Mouse (Mus musculus): ENCODE results near the gene Dip2c.

Gene Dip2c

DNA sequence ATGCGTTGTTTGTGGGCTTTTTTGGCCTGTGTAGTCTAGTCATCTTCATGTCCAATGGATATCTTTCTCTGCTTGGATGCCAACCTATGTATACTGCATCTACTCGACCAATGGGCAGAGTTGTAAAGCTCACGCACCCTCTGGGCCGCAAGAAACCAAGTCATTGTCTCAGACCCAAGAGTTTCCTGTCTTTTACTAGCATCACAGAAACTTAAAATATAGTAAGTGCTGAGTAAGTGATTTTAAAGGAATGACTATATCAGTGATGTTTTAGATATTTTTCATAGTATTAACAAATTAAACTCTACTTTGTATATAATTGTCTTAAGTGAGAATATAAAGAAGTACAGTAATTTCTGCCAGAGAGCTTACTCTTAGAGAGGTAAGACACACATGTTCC is 145.6 kb downstream of the Dip2c start:
- no peak for DNase-seq (ENCODE audit: extremely low spot score, low read depth, low spot score)

GRCm38 (mm10) chr13:9422876-9423275 is 146.5 kb downstream of the Dip2c start:
- no peak for DNase-seq (ENCODE audit: extremely low spot score, low read depth, low spot score)

DNA sequence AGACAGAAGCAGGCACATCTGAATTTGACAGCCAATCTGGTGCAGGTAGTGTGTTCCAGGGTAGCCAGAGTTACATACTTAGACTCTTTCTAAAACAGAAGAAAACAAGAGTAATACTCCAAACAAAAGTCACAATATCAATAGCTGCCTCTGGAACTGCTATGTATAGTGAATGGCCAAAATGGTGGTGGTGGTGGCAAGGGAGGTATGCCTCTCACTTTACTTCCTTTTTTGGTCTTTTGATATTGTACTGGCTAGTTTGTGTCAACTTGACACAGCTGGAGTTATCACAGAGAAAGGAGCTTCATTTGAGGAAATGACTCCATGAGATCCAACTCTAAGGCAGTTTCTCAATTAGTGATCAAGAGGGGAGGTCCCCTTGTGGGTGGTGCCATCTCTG is 148.1 kb downstream of the Dip2c start:
- DNase-seq (ENCODE audit: extremely low spot score, low read depth, low spot score), result no peak

- DNase-seq (ENCODE audit: extremely low spot score, low read depth, low spot score), result no peak
These were observed 149.9 kb downstream of the Dip2c start for GRCm38 (mm10) chr13:9426267-9426666.

DNA sequence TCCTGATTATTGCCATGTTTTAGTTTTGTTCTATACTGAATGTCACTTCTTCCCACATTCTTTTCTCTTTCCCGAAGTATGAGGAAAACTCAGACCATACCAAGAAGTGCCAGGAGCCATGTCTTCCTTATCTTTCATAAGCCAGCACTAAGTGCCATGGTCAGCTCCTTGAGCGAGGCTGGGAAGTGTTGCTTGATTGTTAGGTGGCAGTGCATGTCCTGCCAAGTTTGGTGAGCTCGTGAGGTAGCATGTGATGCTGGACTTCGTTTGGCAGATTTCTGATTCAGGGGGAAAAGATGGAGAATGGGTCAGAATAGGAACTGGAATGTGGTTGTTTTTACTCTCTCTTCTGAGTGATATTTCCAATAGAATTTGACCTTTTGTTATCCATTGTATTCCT is 150.5 kb downstream of the Dip2c start:
- DNase-seq (ENCODE audit: extremely low spot score, low read depth, low spot score), result no peak

- DNase-seq (ENCODE audit: extremely low spot score, low read depth, low spot score), result no peak
These were observed 153.6 kb downstream of the Dip2c start for GRCm38 (mm10) chr13:9429884-9430283.

DNA sequence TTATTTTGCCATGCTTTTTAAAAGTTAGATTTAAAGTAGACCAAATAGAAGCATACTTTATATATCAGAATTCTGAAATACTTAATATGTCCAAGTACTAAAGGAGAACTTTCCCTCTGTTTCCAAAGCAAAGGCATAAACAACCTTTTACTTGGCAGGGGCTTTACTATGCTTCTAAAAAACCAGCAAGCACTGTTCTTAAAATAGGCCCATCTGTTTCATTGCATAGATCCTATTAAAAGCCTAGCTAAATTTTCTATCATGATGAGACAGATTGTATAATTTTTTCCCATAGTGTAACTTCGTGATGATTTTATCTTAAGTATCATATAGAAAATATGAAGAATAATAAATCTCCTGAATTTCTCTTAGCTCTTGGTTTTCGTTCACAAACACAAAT is 154.4 kb downstream of the Dip2c start:
- no peak for DNase-seq (ENCODE audit: extremely low spot score, low read depth, low spot score)

GRCm38 (mm10) chr13:9431441-9431840 is 155.1 kb downstream of the Dip2c start:
- DNase-seq (ENCODE audit: extremely low spot score, low read depth, low spot score), result no peak

- DNase-seq (ENCODE audit: extremely low spot score, low read depth, low spot score), result no peak
These were observed 166.7 kb downstream of the Dip2c start for GRCm38 (mm10) chr13:9443066-9443465.

DNA sequence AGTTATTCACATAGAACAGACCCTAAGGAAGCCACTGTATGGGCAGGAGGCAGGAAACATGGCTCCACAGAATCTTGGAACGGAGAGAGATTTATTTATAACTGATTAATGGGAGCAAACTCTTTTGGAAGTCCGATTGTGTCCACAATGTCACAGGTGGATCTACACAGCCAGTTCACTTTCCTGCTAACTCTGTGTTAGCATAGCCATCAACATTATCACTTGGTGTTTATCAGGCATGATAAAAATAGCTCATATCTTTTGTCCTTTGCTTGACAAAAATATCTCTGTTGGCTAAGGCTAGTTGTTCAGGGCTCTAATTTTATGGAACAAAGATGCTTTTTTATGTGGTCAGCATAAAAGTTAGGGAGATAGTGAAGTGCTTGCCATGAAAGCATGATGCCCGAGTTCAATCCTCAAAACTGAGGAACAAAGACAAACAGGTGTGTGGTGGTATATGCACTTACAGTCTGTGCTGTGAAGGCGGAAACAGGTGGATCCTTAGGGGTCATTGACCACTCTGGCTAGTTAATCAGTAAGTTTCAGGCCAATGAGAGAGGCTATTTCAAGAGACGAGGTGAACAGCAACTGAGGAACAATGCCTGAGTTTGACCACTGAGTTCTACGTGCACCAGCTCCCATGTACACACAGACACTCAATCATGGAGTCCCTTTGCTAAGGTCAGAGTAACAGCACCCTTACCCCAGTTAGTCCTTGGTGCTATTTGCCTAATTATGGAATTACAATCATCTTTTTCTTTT is 169.4 kb downstream of the Dip2c start:
- no peak for DNase-seq (ENCODE audit: extremely low spot score, low read depth, low spot score)

DNA sequence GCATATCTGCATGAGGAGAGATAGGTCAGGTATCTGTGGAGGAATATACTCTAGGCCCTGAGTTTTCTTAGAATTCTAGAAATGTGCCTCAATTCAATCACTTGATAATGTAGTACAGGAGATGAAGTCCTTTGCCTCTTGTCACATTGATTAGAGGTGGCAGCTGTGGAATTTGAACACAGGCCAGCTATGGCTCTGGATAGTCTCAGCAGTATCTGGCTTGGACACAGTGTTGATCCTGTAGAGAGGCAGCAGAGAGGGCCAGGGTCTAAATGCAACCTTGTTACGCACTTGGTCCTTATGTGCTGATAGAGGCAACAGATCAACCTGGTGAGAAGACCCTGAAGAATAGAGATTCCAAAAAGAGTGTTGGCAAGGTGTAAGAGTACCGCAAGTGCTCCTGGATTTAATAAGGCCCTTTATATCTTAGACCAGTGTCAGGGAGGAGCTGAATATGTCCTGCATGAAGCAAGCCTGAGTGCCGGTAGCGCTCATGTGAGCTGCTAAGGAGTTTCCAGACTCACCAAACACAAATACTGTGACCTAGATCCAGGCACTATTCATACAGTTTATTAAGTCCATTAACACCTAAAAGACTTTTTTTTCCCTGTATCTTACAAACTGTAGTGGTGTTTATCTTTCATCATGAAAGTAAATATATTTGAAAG is 170.3 kb downstream of the Dip2c start:
- no peak for DNase-seq (ENCODE audit: extremely low spot score, low read depth, low spot score)

DNA sequence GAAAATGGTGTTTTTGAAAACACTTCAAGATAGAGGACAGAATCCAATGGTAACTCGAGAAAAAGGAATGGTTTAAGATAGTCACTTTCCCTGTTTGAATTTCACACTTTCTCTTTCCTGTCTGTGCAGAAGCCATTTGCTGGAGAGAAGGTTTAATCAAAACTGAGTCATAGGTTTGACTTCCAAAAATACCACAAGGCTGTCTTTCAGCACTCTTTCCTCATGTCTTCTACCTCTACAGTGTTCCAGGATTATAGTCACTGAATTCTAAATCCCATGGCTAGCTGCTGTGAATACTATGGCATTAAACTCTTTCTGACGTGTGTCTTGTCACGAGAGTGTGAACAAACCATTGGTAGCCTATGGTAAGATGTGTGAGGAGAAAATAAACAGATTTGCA is 173.9 kb downstream of the Dip2c start:
- no peak for DNase-seq (ENCODE audit: extremely low spot score, low read depth, low spot score)

- no peak for DNase-seq (ENCODE audit: extremely low spot score, low read depth, low spot score)
These were observed 175.6 kb downstream of the Dip2c start for GRCm38 (mm10) chr13:9451952-9452351.

- no peak for DNase-seq (ENCODE audit: extremely low spot score, low read depth, low spot score)
These were observed 178.3 kb downstream of the Dip2c start for GRCm38 (mm10) chr13:9454426-9455177.

DNA sequence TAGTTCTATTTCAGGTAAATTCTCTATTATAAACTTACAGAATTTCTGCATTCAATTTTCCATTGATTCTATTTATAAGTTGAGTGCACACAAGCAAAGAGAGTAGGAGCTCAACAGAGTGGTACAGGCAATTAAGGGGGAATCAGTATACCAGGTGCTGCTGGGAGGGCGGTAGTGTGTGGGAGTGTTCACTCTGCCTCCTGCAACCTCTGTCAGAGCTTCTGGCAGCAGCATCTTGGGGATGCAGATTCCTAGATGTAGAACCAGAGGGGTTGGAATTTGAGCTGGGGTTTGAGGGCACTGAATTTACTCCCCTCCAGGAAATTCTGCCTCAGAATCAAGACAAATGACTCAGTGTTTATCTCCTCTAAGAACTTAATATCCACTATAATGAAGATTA is 179.7 kb downstream of the Dip2c start:
- no peak for DNase-seq (ENCODE audit: extremely low spot score, low read depth, low spot score)

DNA sequence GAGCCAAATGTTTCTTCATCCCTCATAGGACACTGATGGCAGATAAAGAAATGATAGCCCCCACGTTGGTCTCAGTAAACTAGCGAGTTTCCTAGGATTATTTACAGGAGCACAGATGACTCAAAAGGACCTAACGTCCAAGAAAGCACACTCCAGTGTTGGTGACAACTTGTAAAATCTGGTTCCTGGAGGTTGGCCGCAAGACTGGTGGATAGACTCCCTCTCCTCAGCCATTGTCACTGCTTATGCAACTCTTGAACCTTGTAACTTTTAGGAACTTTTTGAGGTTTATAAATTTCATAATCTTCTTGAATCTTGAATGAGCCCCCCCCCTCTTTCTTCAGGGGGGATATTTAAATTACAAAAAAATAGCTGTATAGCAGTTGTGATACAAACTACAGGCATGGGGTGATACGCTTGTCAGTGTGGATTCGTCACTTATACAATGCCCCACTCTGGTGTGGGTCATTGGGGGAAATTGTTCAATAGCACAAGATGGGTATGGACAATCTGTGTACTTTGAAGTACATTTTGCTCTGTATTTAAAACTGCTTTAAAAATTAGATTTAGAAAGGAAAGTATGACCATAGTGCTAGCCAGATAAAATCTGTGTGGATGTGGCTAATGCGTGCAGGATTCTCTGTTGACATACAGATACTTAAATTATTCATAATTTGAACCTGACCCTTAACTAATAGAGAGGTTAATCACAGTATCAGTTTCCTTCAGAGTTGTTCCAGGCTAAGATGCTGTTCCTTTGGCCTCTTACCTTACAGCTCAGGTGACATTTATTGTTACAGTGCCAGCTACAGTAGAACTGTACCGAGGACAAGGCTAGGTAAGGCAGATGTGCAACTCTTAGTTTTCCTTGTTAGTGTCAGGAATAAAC is 181.3 kb downstream of the Dip2c start:
- no peak for DNase-seq (ENCODE audit: extremely low spot score, low read depth, low spot score)

DNA sequence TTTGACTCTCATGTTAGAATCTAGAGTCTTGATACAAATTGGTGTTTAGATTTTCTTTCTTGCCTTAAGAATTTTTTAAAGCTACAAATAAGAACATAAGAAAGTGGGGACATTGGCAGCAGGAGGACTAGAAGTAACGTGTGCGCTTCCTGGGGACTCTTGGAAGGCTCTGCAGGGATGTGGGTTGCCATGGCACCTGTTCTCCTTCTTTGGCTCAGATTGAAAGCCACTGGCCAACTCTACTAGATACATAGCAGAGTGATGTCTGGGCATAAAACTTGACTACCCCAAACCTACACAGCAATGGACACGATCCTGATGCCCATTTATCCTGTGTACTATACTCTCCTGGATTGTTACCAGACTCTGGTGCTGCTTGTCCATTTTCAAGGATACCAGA is 188.1 kb downstream of the Dip2c start:
- no peak for DNase-seq (ENCODE audit: extremely low spot score, low read depth, low spot score)

DNA sequence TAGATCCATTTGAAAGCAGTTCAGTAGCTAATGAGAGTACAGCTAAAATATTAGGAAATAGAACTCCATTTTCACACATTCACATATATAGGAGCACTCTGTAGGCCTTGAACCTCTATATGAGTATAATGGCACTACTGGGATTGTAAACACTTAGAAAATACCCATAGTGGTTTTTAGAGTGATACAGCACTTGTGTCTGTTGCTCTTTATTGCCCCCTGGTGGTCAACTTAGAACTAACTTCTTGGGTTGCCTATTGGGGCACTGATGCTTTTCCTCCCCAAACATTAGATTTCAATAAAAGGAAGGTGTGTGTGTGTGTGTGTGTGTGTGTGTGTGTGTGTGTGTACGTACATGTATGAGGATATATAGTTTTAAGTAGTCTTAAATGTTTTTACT is 190.9 kb downstream of the Dip2c start:
- DNase-seq (ENCODE audit: extremely low spot score, low read depth, low spot score), result peak; percentile 47

DNA sequence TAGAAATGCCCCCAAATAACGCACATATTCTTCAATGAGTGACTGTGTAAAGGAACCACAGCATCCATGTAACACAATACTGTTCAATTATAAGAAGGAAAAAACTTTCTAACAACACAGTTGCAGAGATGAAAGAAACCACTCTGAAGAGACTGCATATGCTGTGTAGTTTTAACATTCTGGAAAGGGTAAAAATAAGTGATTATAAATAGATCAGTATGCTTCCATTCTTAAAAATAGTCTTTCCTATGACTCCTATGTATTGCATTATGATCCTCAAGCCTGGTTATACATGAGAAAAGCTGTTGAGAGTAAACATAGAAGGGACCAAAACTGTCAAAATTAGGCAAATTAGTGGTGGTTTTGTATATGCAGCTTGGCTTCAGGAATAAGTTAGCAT is 197.1 kb downstream of the Dip2c start:
- DNase-seq (ENCODE audit: extremely low spot score, low read depth, low spot score), result no peak

GRCm38 (mm10) chr13:9481722-9482121 is 205.4 kb downstream of the Dip2c start:
- DNase-seq (ENCODE audit: extremely low spot score, low read depth, low spot score), result no peak

DNA sequence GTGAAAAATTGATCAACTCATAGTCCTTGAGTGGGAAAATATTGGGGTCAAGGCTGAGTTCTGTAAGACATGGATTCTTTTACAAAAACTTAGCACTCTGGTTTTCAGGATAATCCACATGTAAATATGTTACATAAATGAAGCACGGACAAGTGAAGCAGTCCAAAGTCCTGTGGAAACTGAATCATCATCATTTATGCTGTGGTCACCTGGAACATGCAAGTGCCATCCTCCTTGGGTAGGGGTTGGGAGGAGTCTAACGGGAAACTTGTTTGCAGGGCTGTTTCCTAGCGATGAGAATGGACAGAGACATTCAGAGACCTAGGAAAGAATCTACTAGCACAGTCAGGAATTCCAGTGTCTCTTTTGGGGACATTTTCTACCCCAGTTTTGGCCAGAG is 213.4 kb downstream of the Dip2c start:
- no peak for DNase-seq (ENCODE audit: extremely low spot score, low read depth, low spot score)

Measured in hindlimb bud, embryonic 11.5 days (tissue).